ENCODE assay signal across 8 mouse cellular contexts in the genomic region with DNA sequence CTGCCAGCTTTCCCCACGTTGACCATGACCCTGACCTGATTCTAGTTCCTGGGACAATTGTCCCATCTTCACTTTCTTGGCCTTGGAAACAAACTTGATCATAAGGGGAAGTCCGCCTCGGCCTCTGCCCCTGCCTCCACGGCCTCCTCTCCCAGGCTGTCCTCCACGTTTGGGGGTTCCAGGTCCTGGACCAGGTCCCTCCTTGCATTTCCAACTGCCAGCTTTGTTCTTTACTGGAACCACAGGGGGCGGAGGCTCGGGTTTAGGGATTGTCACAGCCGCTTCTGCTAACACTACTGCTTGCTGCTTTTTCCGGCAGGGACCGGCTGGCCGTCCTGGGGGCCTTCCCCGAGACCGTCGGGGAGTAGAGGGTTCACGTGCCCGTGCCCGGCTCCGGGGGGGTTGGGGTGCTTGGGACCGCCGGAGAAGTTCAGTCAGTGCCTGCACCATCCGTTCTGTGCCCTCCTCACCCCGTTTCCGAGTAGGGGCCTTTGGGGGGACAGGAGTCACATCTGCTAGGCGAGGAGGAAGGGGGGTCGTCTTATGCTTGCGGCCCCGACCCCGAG. TPM values are rescaled to one million over a fixed set of nuclear protein-coding genes. Genes with fewer than 3 reads are reported as not detected.
A peak's percentile ranks its signal among the peaks of the same experiment; 100 is the strongest.
DNase-seq lines count a peak whose midpoint lies in the region; ATAC-seq and TF ChIP-seq lines count a peak whose summit lies in the region.

No protein-coding gene starts in this region.

- 88% methylated on average over 28 of the region's 28 CpGs for WGBS in lung, embryonic 16.5 days
- 86% methylated on average over 28 of the region's 28 CpGs for WGBS in limb, embryonic 14.5 days
- 89% methylated on average over 28 of the region's 28 CpGs for WGBS in stomach, embryonic 15.5 days

- TF ChIP-seq POLR2A in limb, embryonic 14.5 days (IDR thresholded peaks at IDR 0.05; ENCODE audit: borderline replicate concordance, extremely low read depth, insufficient read depth, insufficient read length): no peak

- no peaks in the 10 kb centered on the region for H3K9me3 ChIP-seq in lung, embryonic 16.5 days (ENCODE audit: control insufficient read depth, low read length)
- H3K9me3 ChIP-seq in limb, embryonic 14.5 days (ENCODE audit: control insufficient read depth, low read length): no peaks in the 10 kb centered on the region
- no peaks in the 10 kb centered on the region for H3K9me3 ChIP-seq in stomach, embryonic 15.5 days

- no peak overlapping the region; the same call in 1 of the 2 replicates for H3K4me2 ChIP-seq in lung, embryonic 16.5 days (ENCODE audit: low read depth, low read length)
- no peak overlapping the region; the same call in 1 of the 2 replicates for H3K4me2 ChIP-seq in limb, embryonic 14.5 days (replicated peaks; ENCODE audit: low read depth, low read length, severe bottlenecking)
- H3K4me2 ChIP-seq in stomach, embryonic 15.5 days: 0 out of 2 replicates have a peak overlapping the region, but pooled peaks have one; percentile 77

- no peak for ATAC-seq in lung, embryonic 16.5 days (ENCODE audit: low read depth)
- no peak for ATAC-seq in limb, embryonic 14.5 days (ENCODE audit: low FRiP score, low read depth)
- ATAC-seq in stomach, embryonic 15.5 days (ENCODE audit: insufficient read depth, low FRiP score, low read depth): no peak

- H3K36me3 ChIP-seq in lung, embryonic 16.5 days (ENCODE audit: control insufficient read depth, insufficient read depth, low read length): peaks cover 36% of the 10 kb centered on the region
- H3K36me3 ChIP-seq in limb, embryonic 14.5 days (ENCODE audit: control insufficient read depth, insufficient read depth, low read length): peaks cover 52% of the 10 kb centered on the region
- peaks cover 54% of the 10 kb centered on the region for H3K36me3 ChIP-seq in stomach, embryonic 15.5 days

- no peak overlapping the region for H3K27ac ChIP-seq in lung, embryonic 16.5 days (ENCODE audit: low read length)
- H3K27ac ChIP-seq in limb, embryonic 14.5 days (replicated peaks; ENCODE audit: low read depth, low read length): no peak overlapping the region
- H3K27ac ChIP-seq in stomach, embryonic 15.5 days: no peak overlapping the region

- H3K9ac ChIP-seq in lung, embryonic 16.5 days (ENCODE audit: low read length): peak overlapping the region; percentile 99; the same call in 1 of the 2 replicates
- H3K9ac ChIP-seq in limb, embryonic 14.5 days (ENCODE audit: low read depth, low read length, severe bottlenecking): 0 out of 2 replicates have a peak overlapping the region, but pooled peaks have one; percentile 98
- no peak overlapping the region for H3K9ac ChIP-seq in stomach, embryonic 15.5 days

- peak; percentile 64 for DNase-seq in cerebellum, adult 9-11 months
- DNase-seq in cerebellum, postnatal 4 days (ENCODE audit: low spot score in 2 of 2): no peak
- DNase-seq in lung, postnatal 36 days: no peak
- no peak for DNase-seq in limb, embryonic 14.5 days (ENCODE audit: low spot score)
- no peak for DNase-seq in retina, embryonic 14.5 days (ENCODE audit: low spot score)
- no peak for DNase-seq in gastrocnemius, postnatal 25 days

- no peaks in the 10 kb centered on the region for H3K27me3 ChIP-seq in lung, embryonic 16.5 days (ENCODE audit: control insufficient read depth, insufficient read depth, low read depth, low read length)
- H3K27me3 ChIP-seq in limb, embryonic 14.5 days (ENCODE audit: control insufficient read depth, insufficient read depth, low read length): no peaks in the 10 kb centered on the region
- no peaks in the 10 kb centered on the region for H3K27me3 ChIP-seq in stomach, embryonic 15.5 days (replicated peaks)

- H3K4me1 ChIP-seq in lung, embryonic 16.5 days (replicated peaks; ENCODE audit: control insufficient read depth, insufficient read depth, low read length): peaks cover 16% of the 10 kb centered on the region
- peaks cover 14% of the 10 kb centered on the region for H3K4me1 ChIP-seq in limb, embryonic 14.5 days (ENCODE audit: control insufficient read depth, insufficient read depth, low read length)
- H3K4me1 ChIP-seq in stomach, embryonic 15.5 days: peaks cover 18% of the 10 kb centered on the region

- H3K4me3 ChIP-seq in lung, embryonic 16.5 days (ENCODE audit: low read length): no peak overlapping the region
- H3K4me3 ChIP-seq in limb, embryonic 14.5 days (replicated peaks; ENCODE audit: low read length): 0 out of 2 replicates have a peak overlapping the region, but pooled peaks have one; percentile 96
- peak overlapping the region; percentile 98 for H3K4me3 ChIP-seq in stomach, embryonic 15.5 days (replicated peaks)

RNA-seq across cellular contexts. Expression of a gene that starts 2.0 kb away (rescaled TPM):
- polyA plus RNA-seq in lung, embryonic 16.5 days (2015; fragmentation: Nextera tagmentation; extraction: Ambion mirVana): 8.7 and 10.0 TPM in 2 replicates
- polyA plus RNA-seq in limb, embryonic 14.5 days (2012; rRNA removed): 62.0 and 73.8 TPM in 2 replicates
- 13.1 and 15.4 TPM in 2 replicates for polyA plus RNA-seq in limb, embryonic 14.5 days (2014; fragmentation: Nextera tagmentation; extraction: Ambion mirVana)
- polyA plus RNA-seq in stomach, embryonic 15.5 days (2015; fragmentation: Nextera tagmentation; extraction: Ambion mirVana): 7.6 and 8.4 TPM in 2 replicates
- 10 to 100 TPM; 12.3 to 14.0 TPM for total RNA-seq in gastrocnemius, postnatal 25 days (2021)

RNA-seq across cellular contexts. Expression of a gene that starts 12.2 kb away (rescaled TPM):
- 4.5 and 4.6 TPM in 2 replicates for polyA plus RNA-seq in lung, embryonic 16.5 days (2015; fragmentation: Nextera tagmentation; extraction: Ambion mirVana)
- polyA plus RNA-seq in limb, embryonic 14.5 days (2012; rRNA removed): 0.51 and 0.55 TPM in 2 replicates
- 0.62 and 0.67 TPM in 2 replicates for polyA plus RNA-seq in limb, embryonic 14.5 days (2014; fragmentation: Nextera tagmentation; extraction: Ambion mirVana)
- 0.81 and 0.90 TPM in 2 replicates for polyA plus RNA-seq in stomach, embryonic 15.5 days (2015; fragmentation: Nextera tagmentation; extraction: Ambion mirVana)
- total RNA-seq in gastrocnemius, postnatal 25 days (2021): not detected

RNA-seq across cellular contexts. Expression of a gene that starts 21.3 kb away (rescaled TPM):
- 4.2 and 6.4 TPM in 2 replicates for polyA plus RNA-seq in lung, embryonic 16.5 days (2015; fragmentation: Nextera tagmentation; extraction: Ambion mirVana)
- polyA plus RNA-seq in limb, embryonic 14.5 days (2012; rRNA removed): 5.2 and 6.0 TPM in 2 replicates
- polyA plus RNA-seq in limb, embryonic 14.5 days (2014; fragmentation: Nextera tagmentation; extraction: Ambion mirVana): 1.7 and 4.9 TPM in 2 replicates
- 2.2 and 3.5 TPM in 2 replicates for polyA plus RNA-seq in stomach, embryonic 15.5 days (2015; fragmentation: Nextera tagmentation; extraction: Ambion mirVana)
- under 1 TPM; 0.46 to 0.75 TPM for total RNA-seq in gastrocnemius, postnatal 25 days (2021)

RNA-seq across cellular contexts. Expression of a gene that starts 23.1 kb away (rescaled TPM):
- 144 and 146 TPM in 2 replicates for polyA plus RNA-seq in lung, embryonic 16.5 days (2015; fragmentation: Nextera tagmentation; extraction: Ambion mirVana)
- polyA plus RNA-seq in limb, embryonic 14.5 days (2012; rRNA removed): 141 and 161 TPM in 2 replicates
- 136 and 137 TPM in 2 replicates for polyA plus RNA-seq in limb, embryonic 14.5 days (2014; fragmentation: Nextera tagmentation; extraction: Ambion mirVana)
- 135 and 138 TPM in 2 replicates for polyA plus RNA-seq in stomach, embryonic 15.5 days (2015; fragmentation: Nextera tagmentation; extraction: Ambion mirVana)
- 10 to 100 TPM; 91.2 to 92.1 TPM for total RNA-seq in gastrocnemius, postnatal 25 days (2021)

RNA-seq across cellular contexts. Expression of a gene that starts 23.4 kb away (rescaled TPM):
- 14.3 and 18.2 TPM in 2 replicates for polyA plus RNA-seq in lung, embryonic 16.5 days (2015; fragmentation: Nextera tagmentation; extraction: Ambion mirVana)
- polyA plus RNA-seq in limb, embryonic 14.5 days (2012; rRNA removed): 7.3 and 8.9 TPM in 2 replicates
- polyA plus RNA-seq in limb, embryonic 14.5 days (2014; fragmentation: Nextera tagmentation; extraction: Ambion mirVana): 5.0 and 7.4 TPM in 2 replicates
- 11.1 and 11.5 TPM in 2 replicates for polyA plus RNA-seq in stomach, embryonic 15.5 days (2015; fragmentation: Nextera tagmentation; extraction: Ambion mirVana)
- 1 to 10 TPM; 1.6 to 2.2 TPM for total RNA-seq in gastrocnemius, postnatal 25 days (2021)
